8 mouse cellular contexts compared by ENCODE assay signal in genomic region chr11:5100283-5100682, GRCm38 (mm10). TPM values are rescaled to one million over a fixed set of nuclear protein-coding genes. Genes with fewer than 3 reads are reported as not detected.
DNase-seq lines count a peak whose midpoint lies in the region; ATAC-seq and TF ChIP-seq lines count a peak whose summit lies in the region.

No protein-coding gene starts in this region.

- ATAC-seq in hindbrain, postnatal 0 days = no peak
- ATAC-seq in neural tube, embryonic 13.5 days (ENCODE audit: low read depth) = peak; percentile 9; the same call in 1 of the 2 replicates

- TF ChIP-seq CTCF in left cerebral cortex, adult 2 months (IDR thresholded peaks at IDR 0.05) = no peak; the same call in 1 of the 2 replicates
- peak; percentile 54 for TF ChIP-seq CTCF in hindbrain, postnatal 0 days (IDR thresholded peaks at IDR 0.05; ENCODE audit: low read depth)

- H3K9me3 ChIP-seq in embryonic facial prominence, embryonic 10.5 days = no peaks in the 10 kb centered on the region
- no peaks in the 10 kb centered on the region for H3K9me3 ChIP-seq in hindbrain, postnatal 0 days (ENCODE audit: low read length)
- no peaks in the 10 kb centered on the region for H3K9me3 ChIP-seq in neural tube, embryonic 13.5 days

- DNase-seq in left cerebral cortex, adult 2 months (ENCODE audit: extremely low spot score in 1 of 2, low spot score in 2 of 2) = no peak
- no peak for DNase-seq in left cerebral cortex, adult 8-10 months (ENCODE audit: low spot score in 2 of 2)
- no peak for DNase-seq in embryonic facial prominence, embryonic 10.5 days (ENCODE audit: low spot score)
- peak; percentile 27 for DNase-seq in hindbrain, postnatal 0 days (ENCODE audit: low spot score)
- DNase-seq in Muller cell, postnatal 12 days (ENCODE audit: inconsistent ontology term) = no peak
- DNase-seq in layer of hippocampus, adult 9-11 months = no peak
- DNase-seq in urinary bladder, adult 2 months (ENCODE audit: low spot score) = no peak

- peaks cover 42% of the 10 kb centered on the region for H3K36me3 ChIP-seq in embryonic facial prominence, embryonic 10.5 days (replicated peaks)
- H3K36me3 ChIP-seq in hindbrain, postnatal 0 days (ENCODE audit: insufficient read depth, low read length) = peaks cover 12% of the 10 kb centered on the region; the same call in 1 of the 2 replicates
- peaks cover 22% of the 10 kb centered on the region for H3K36me3 ChIP-seq in neural tube, embryonic 13.5 days

- H3K4me3 ChIP-seq in left cerebral cortex, adult 2 months = peak overlapping the region; percentile 85
- H3K4me3 ChIP-seq in embryonic facial prominence, embryonic 10.5 days = peak overlapping the region; percentile 78
- peak overlapping the region; percentile 98 for H3K4me3 ChIP-seq in hindbrain, postnatal 0 days (ENCODE audit: low read length)
- H3K4me3 ChIP-seq in neural tube, embryonic 13.5 days = peak overlapping the region; percentile 100

- H3K27ac ChIP-seq in left cerebral cortex, adult 2 months = peak overlapping the region; percentile 100
- peak overlapping the region; percentile 100 for H3K27ac ChIP-seq in embryonic facial prominence, embryonic 10.5 days (replicated peaks)
- peak overlapping the region; percentile 98 for H3K27ac ChIP-seq in hindbrain, postnatal 0 days
- peak overlapping the region; percentile 99 for H3K27ac ChIP-seq in neural tube, embryonic 13.5 days (replicated peaks)

- H3K27me3 ChIP-seq in embryonic facial prominence, embryonic 10.5 days (replicated peaks; ENCODE audit: low read depth, poor library complexity, severe bottlenecking) = no peaks in the 10 kb centered on the region
- no peaks in the 10 kb centered on the region for H3K27me3 ChIP-seq in hindbrain, postnatal 0 days (ENCODE audit: insufficient read depth, low read length)
- no peaks in the 10 kb centered on the region for H3K27me3 ChIP-seq in neural tube, embryonic 13.5 days

- H3K4me2 ChIP-seq in hindbrain, postnatal 0 days (ENCODE audit: low read depth, low read length) = peak overlapping the region; percentile 89
- H3K4me2 ChIP-seq in neural tube, embryonic 13.5 days = peak overlapping the region; percentile 86

- H3K9ac ChIP-seq in hindbrain, postnatal 0 days (replicated peaks; ENCODE audit: low read length) = peak overlapping the region; percentile 91
- H3K9ac ChIP-seq in neural tube, embryonic 13.5 days = peak overlapping the region; percentile 99

- WGBS in embryonic facial prominence, embryonic 10.5 days = 3% methylated on average over 7 of the region's 7 CpGs
- WGBS in hindbrain, postnatal 0 days = under 1% methylated on average over 7 of the region's 7 CpGs
- WGBS in neural tube, embryonic 13.5 days = under 1% methylated on average over 7 of the region's 7 CpGs

- intact Hi-C loops in left cerebral cortex, adult 2 months (cut with DNase I) = no loop called here

- H3K4me1 ChIP-seq in embryonic facial prominence, embryonic 10.5 days = peaks cover 40% of the 10 kb centered on the region
- peaks cover 18% of the 10 kb centered on the region for H3K4me1 ChIP-seq in hindbrain, postnatal 0 days (ENCODE audit: insufficient read depth, low read length)
- H3K4me1 ChIP-seq in neural tube, embryonic 13.5 days (replicated peaks) = peaks cover 40% of the 10 kb centered on the region

RNA-seq across cellular contexts. Expression of gene Ewsr1, which starts 1.2 kb away (rescaled TPM):
- total RNA-seq in left cerebral cortex, adult 2 months (2021) = 100 to 1,000 TPM; 309 to 316 TPM
- total RNA-seq in left cerebral cortex, adult 8-10 months (2022) = 100 to 1,000 TPM; 291 to 340 (median 310) TPM
- polyA plus RNA-seq in embryonic facial prominence, embryonic 10.5 days (2016; fragmentation: Nextera tagmentation; extraction: Ambion mirVana) = 961 and 969 TPM in 2 replicates
- 337 and 384 TPM in 2 replicates for total RNA-seq in hindbrain, postnatal 0 days (2014; rRNA removed)
- polyA plus RNA-seq in hindbrain, postnatal 0 days (2015; fragmentation: Nextera tagmentation; extraction: Ambion mirVana) = 371 and 412 TPM in 2 replicates
- 624 and 700 TPM in 2 replicates for polyA plus RNA-seq in neural tube, embryonic 13.5 days (2015; fragmentation: Nextera tagmentation; extraction: Ambion mirVana)
- polyA plus RNA-seq in urinary bladder, adult 2 months (2012; rRNA removed) = 248 and 346 TPM in 2 replicates

RNA-seq across cellular contexts. Expression of gene Rhbdd3, which starts 1.6 kb away (rescaled TPM):
- total RNA-seq in left cerebral cortex, adult 2 months (2021) = 10 to 100 TPM; 23.7 to 28.0 TPM
- total RNA-seq in left cerebral cortex, adult 8-10 months (2022) = 10 to 100 TPM; 20.1 to 26.8 (median 22.0) TPM
- 30.8 and 31.9 TPM in 2 replicates for polyA plus RNA-seq in embryonic facial prominence, embryonic 10.5 days (2016; fragmentation: Nextera tagmentation; extraction: Ambion mirVana)
- 48.8 and 54.5 TPM in 2 replicates for total RNA-seq in hindbrain, postnatal 0 days (2014; rRNA removed)
- polyA plus RNA-seq in hindbrain, postnatal 0 days (2015; fragmentation: Nextera tagmentation; extraction: Ambion mirVana) = 39.1 and 42.2 TPM in 2 replicates
- polyA plus RNA-seq in neural tube, embryonic 13.5 days (2015; fragmentation: Nextera tagmentation; extraction: Ambion mirVana) = 26.2 and 32.7 TPM in 2 replicates
- 17.5 and 20.1 TPM in 2 replicates for polyA plus RNA-seq in urinary bladder, adult 2 months (2012; rRNA removed)

RNA-seq across cellular contexts. Expression of gene Gas2l1, which starts 35.2 kb away (rescaled TPM):
- 10 to 100 TPM; 92.1 to 95.3 TPM for total RNA-seq in left cerebral cortex, adult 2 months (2021)
- total RNA-seq in left cerebral cortex, adult 8-10 months (2022) = 10 to 100 TPM; 71.8 to 78.4 (median 75.3) TPM
- 25.3 and 25.7 TPM in 2 replicates for polyA plus RNA-seq in embryonic facial prominence, embryonic 10.5 days (2016; fragmentation: Nextera tagmentation; extraction: Ambion mirVana)
- total RNA-seq in hindbrain, postnatal 0 days (2014; rRNA removed) = 38.1 and 40.2 TPM in 2 replicates
- 16.3 and 17.3 TPM in 2 replicates for polyA plus RNA-seq in hindbrain, postnatal 0 days (2015; fragmentation: Nextera tagmentation; extraction: Ambion mirVana)
- polyA plus RNA-seq in neural tube, embryonic 13.5 days (2015; fragmentation: Nextera tagmentation; extraction: Ambion mirVana) = 25.2 and 26.3 TPM in 2 replicates
- 45.8 and 50.5 TPM in 2 replicates for polyA plus RNA-seq in urinary bladder, adult 2 months (2012; rRNA removed)

RNA-seq across cellular contexts. Expression of gene Rasl10a, which starts 42.4 kb away (rescaled TPM):
- total RNA-seq in left cerebral cortex, adult 2 months (2021) = 10 to 100 TPM; 71.6 to 84.3 TPM
- 10 to 100 TPM; 49.0 to 60.5 (median 53.2) TPM for total RNA-seq in left cerebral cortex, adult 8-10 months (2022)
- polyA plus RNA-seq in embryonic facial prominence, embryonic 10.5 days (2016; fragmentation: Nextera tagmentation; extraction: Ambion mirVana) = 0.54 and 0.56 TPM in 2 replicates
- total RNA-seq in hindbrain, postnatal 0 days (2014; rRNA removed) = 4.7 and 4.8 TPM in 2 replicates
- polyA plus RNA-seq in hindbrain, postnatal 0 days (2015; fragmentation: Nextera tagmentation; extraction: Ambion mirVana) = 4.5 and 4.7 TPM in 2 replicates
- polyA plus RNA-seq in neural tube, embryonic 13.5 days (2015; fragmentation: Nextera tagmentation; extraction: Ambion mirVana) = 0.64 and 0.99 TPM in 2 replicates
- 2.0 and 3.6 TPM in 2 replicates for polyA plus RNA-seq in urinary bladder, adult 2 months (2012; rRNA removed)

RNA-seq across cellular contexts. Expression of gene Emid1, which starts 51.8 kb away (rescaled TPM):
- total RNA-seq in left cerebral cortex, adult 2 months (2021) = 1 to 10 TPM; 6.2 to 8.1 TPM
- total RNA-seq in left cerebral cortex, adult 8-10 months (2022) = 1 to 10 TPM; 4.0 to 7.2 (median 5.3) TPM
- polyA plus RNA-seq in embryonic facial prominence, embryonic 10.5 days (2016; fragmentation: Nextera tagmentation; extraction: Ambion mirVana) = 13.1 and 24.6 TPM in 2 replicates
- 15.0 and 15.7 TPM in 2 replicates for total RNA-seq in hindbrain, postnatal 0 days (2014; rRNA removed)
- polyA plus RNA-seq in hindbrain, postnatal 0 days (2015; fragmentation: Nextera tagmentation; extraction: Ambion mirVana) = 22.7 and 24.2 TPM in 2 replicates
- polyA plus RNA-seq in neural tube, embryonic 13.5 days (2015; fragmentation: Nextera tagmentation; extraction: Ambion mirVana) = 16.5 and 18.9 TPM in 2 replicates
- 68.2 and 97.0 TPM in 2 replicates for polyA plus RNA-seq in urinary bladder, adult 2 months (2012; rRNA removed)
